Mouse (Mus musculus): ENCODE measurements at regions not wholly inside any gene's neighbourhood (a gene's known extent, or its start where the extent isn't known, plus 50 kb on each side); places are given as distances from the start of the nearest gene placed in this dataset.
A peak's percentile ranks its signal among the peaks of the same experiment; 100 is the strongest.

DNA sequence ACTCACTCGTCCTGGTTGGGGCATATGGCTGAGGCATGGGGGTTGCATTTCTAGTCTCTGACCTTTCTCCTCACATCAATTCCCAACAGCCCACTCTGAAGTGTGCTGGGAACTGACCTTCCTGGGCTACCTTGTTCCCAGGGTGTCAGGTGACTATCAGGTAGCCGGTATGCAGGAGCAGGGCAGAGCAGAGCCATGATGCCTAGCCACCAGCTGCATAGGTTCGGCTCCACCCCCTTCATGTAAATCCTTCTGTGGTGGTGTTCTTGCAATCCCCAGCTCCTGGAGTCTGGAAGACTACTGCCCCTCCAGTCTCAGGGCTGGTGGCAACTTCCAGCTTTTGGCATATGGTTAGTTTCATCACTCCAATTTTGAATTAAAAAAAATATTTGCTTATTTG lies 221.0 kb downstream of the Gm5447 start:
- Histone ChIP-seq H3K4me2 (replicated peaks; ENCODE audit: low read depth, low read length) (no peak overlapping the region), H3K4me3 (ENCODE audit: low read depth, low read length) (no peak overlapping the region), H3K27ac (ENCODE audit: low read depth, low read length) (no peak overlapping the region), H3K36me3 (ENCODE audit: control insufficient read depth, insufficient read depth, low read length) (no peaks in the 10 kb centered on the region), H3K9ac (ENCODE audit: low read depth, low read length) (no peak overlapping the region), H3K4me1 (replicated peaks; ENCODE audit: control insufficient read depth, insufficient read depth, low read length) (no peaks in the 10 kb centered on the region), H3K27me3 (ENCODE audit: control insufficient read depth, insufficient read depth, low read length) (no peaks in the 10 kb centered on the region), H3K9me3 (ENCODE audit: control insufficient read depth, low read length) (no peaks in the 10 kb centered on the region)
- ATAC-seq (ENCODE audit: low FRiP score), result no peak
- WGBS, result 78% methylated on average over 3 of the region's 3 CpGs
- no peak for DNase-seq (ENCODE audit: low spot score)

DNA sequence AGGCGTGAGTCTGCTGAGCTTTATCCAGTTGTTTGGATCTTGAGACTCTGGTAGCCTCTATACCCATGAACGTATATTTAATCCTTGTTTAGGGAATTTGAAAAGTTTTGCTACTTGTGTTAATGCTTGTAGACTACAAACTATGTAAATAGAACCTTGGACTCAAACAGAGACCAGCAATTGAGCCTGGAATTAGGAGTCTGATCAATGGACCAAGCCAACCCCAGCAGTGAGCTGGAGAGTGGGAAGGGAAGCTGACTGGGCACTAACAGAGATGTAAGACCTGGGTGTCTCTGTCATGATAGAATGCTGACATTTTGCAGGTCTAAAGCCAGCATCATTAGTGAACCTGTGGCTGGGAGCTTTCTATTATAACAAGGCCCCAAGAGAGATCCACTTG lies 222.5 kb downstream of the Gm5447 start:
- ATAC-seq (ENCODE audit: low FRiP score) (no peak), DNase-seq (ENCODE audit: low spot score) (no peak)
- Histone ChIP-seq H3K27ac (ENCODE audit: low read depth, low read length) (no peak overlapping the region), H3K9me3 (ENCODE audit: control insufficient read depth, low read length) (no peaks in the 10 kb centered on the region), H3K36me3 (ENCODE audit: control insufficient read depth, insufficient read depth, low read length) (no peaks in the 10 kb centered on the region), H3K4me3 (ENCODE audit: low read depth, low read length) (no peak overlapping the region), H3K9ac (ENCODE audit: low read depth, low read length) (no peak overlapping the region), H3K27me3 (ENCODE audit: control insufficient read depth, insufficient read depth, low read length) (no peaks in the 10 kb centered on the region), H3K4me1 (replicated peaks; ENCODE audit: control insufficient read depth, insufficient read depth, low read length) (no peaks in the 10 kb centered on the region), H3K4me2 (replicated peaks; ENCODE audit: low read depth, low read length) (no peak overlapping the region)
- 88% methylated on average over 2 of the region's 2 CpGs for WGBS

- Histone ChIP-seq H3K27me3 (ENCODE audit: control insufficient read depth, insufficient read depth, low read length) (no peaks in the 10 kb centered on the region), H3K9me3 (ENCODE audit: control insufficient read depth, low read length) (no peaks in the 10 kb centered on the region), H3K4me3 (ENCODE audit: low read depth, low read length) (no peak overlapping the region), H3K4me1 (replicated peaks; ENCODE audit: control insufficient read depth, insufficient read depth, low read length) (no peaks in the 10 kb centered on the region), H3K27ac (ENCODE audit: low read depth, low read length) (no peak overlapping the region), H3K9ac (ENCODE audit: low read depth, low read length) (no peak overlapping the region), H3K4me2 (replicated peaks; ENCODE audit: low read depth, low read length) (no peak overlapping the region), H3K36me3 (ENCODE audit: control insufficient read depth, insufficient read depth, low read length) (no peaks in the 10 kb centered on the region)
- ATAC-seq (ENCODE audit: low FRiP score) (no peak), DNase-seq (ENCODE audit: low spot score) (no peak)
- 83% methylated on average over 2 of the region's 2 CpGs for whole genome bisulfite sequencing
These were observed 223.6 kb downstream of the Gm5447 start for GRCm38 (mm10) chr13:31197593-31197992.

DNA sequence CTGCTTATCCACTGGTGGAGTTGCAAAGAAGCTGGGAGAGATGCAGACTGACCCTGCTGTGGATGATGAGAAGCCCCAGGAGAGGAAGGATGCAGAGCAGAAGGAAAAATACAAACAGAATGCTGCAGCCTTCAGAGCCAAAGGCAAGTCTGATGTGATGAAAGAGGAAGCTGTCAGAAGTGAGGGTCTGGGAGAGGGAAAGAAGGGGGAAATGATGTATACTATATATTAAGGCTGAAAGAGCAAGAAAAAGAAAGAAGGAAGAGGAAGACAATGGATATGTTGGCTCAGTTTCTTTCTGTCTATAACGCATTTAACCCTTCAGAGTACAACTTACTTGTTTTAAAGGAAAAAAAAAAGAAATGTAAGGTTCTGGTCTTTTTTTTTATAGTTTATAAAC lies 225.4 kb downstream of the Gm5447 start:
- WGBS, result 92% methylated on average over 1 of the region's 1 CpGs

GRCm38 (mm10) chr13:31204068-31204467 lies 230.1 kb downstream of the Gm5447 start:
- Histone ChIP-seq H3K4me2 (replicated peaks; ENCODE audit: low read depth, low read length) (no peak overlapping the region), H3K27ac (ENCODE audit: low read depth, low read length) (no peak overlapping the region)
- no peak for ATAC-seq (ENCODE audit: low FRiP score)

More for the DNA sequence above, 225.4 kb downstream of the Gm5447 start:
- no peak overlapping the region for H3K9ac ChIP-seq (ENCODE audit: low read depth, low read length)
- no peak overlapping the region for H3K4me3 ChIP-seq (ENCODE audit: low read depth, low read length)
- no peaks in the 10 kb centered on the region for H3K27me3 ChIP-seq (ENCODE audit: control insufficient read depth, insufficient read depth, low read length)
- no peak for DNase-seq (ENCODE audit: low spot score)
- no peaks in the 10 kb centered on the region for H3K36me3 ChIP-seq (ENCODE audit: control insufficient read depth, insufficient read depth, low read length)
- no peaks in the 10 kb centered on the region for H3K4me1 ChIP-seq (replicated peaks; ENCODE audit: control insufficient read depth, insufficient read depth, low read length)
- H3K27ac ChIP-seq (ENCODE audit: low read depth, low read length), result no peak overlapping the region
- no peaks in the 10 kb centered on the region for H3K9me3 ChIP-seq (ENCODE audit: control insufficient read depth, low read length)
- ATAC-seq (ENCODE audit: low FRiP score), result no peak
- no peak overlapping the region for H3K4me2 ChIP-seq (replicated peaks; ENCODE audit: low read depth, low read length)

DNA sequence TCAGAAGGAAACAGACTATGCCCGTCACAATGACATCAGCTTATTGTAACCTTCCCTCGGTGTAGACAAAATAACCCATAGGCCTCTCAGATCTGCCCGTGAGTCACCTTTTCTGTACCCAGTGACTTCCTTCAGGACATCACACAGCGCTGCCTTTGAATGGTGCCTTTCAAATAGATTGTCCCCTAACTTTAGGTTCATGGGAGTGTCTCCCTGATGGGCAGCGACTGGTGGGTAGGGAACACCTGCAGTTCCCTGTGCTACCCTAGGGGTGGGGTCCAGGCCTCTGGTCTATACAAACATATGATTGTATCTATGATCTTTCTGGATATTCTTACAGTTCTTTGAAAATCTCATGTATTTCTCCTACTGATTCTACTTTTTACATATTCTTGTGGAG lies 232.4 kb downstream of the Gm5447 start:
- Histone ChIP-seq H3K27ac (ENCODE audit: low read depth, low read length) (no peak overlapping the region), H3K9ac (ENCODE audit: low read depth, low read length) (no peak overlapping the region), H3K27me3 (ENCODE audit: control insufficient read depth, insufficient read depth, low read length) (no peaks in the 10 kb centered on the region), H3K36me3 (ENCODE audit: control insufficient read depth, insufficient read depth, low read length) (no peaks in the 10 kb centered on the region), H3K9me3 (ENCODE audit: control insufficient read depth, low read length) (no peaks in the 10 kb centered on the region), H3K4me3 (ENCODE audit: low read depth, low read length) (no peak overlapping the region), H3K4me1 (replicated peaks; ENCODE audit: control insufficient read depth, insufficient read depth, low read length) (no peaks in the 10 kb centered on the region), H3K4me2 (replicated peaks; ENCODE audit: low read depth, low read length) (no peak overlapping the region)
- no peak for DNase-seq (ENCODE audit: low spot score)
- no peak for ATAC-seq (ENCODE audit: low FRiP score)
- WGBS, result 52% methylated on average over 5 of the region's 5 CpGs

More at GRCm38 (mm10) chr13:31204068-31204467, 230.1 kb downstream of the Gm5447 start:
- no peak for DNase-seq (ENCODE audit: low spot score)
- H3K4me1 ChIP-seq (replicated peaks; ENCODE audit: control insufficient read depth, insufficient read depth, low read length), result no peaks in the 10 kb centered on the region
- no peak overlapping the region for H3K9ac ChIP-seq (ENCODE audit: low read depth, low read length)
- H3K4me3 ChIP-seq (ENCODE audit: low read depth, low read length), result no peak overlapping the region
- no peaks in the 10 kb centered on the region for H3K27me3 ChIP-seq (ENCODE audit: control insufficient read depth, insufficient read depth, low read length)
- H3K36me3 ChIP-seq (ENCODE audit: control insufficient read depth, insufficient read depth, low read length), result no peaks in the 10 kb centered on the region
- WGBS, result 79% methylated on average over 6 of the region's 6 CpGs
- H3K9me3 ChIP-seq (ENCODE audit: control insufficient read depth, low read length), result no peaks in the 10 kb centered on the region

DNA sequence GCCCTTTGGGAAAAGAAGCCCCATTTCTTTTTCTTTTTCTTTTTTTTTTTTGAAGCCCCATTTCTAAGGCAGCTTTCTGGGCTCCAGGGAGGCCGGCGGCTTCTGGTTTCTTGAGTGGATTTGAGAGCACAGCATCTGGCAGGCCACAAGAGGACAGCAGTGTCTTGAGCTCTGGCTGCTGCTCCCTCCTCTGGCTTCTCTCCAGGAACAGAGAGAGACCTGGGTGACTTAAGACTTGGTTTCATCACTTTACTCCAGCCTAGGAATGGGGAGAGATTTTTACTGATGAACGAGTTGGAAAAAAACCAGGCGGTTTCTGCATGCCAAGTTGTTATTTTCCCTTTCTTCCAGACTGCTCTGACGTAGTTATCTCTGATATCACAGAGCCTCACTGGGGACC lies 233.7 kb downstream of the Gm5447 start:
- ATAC-seq (ENCODE audit: low FRiP score) (no peak), DNase-seq (ENCODE audit: low spot score) (peak; percentile 3)
- no peak overlapping the region for H3K4me2 ChIP-seq (replicated peaks; ENCODE audit: low read depth, low read length)
- no peaks in the 10 kb centered on the region for H3K9me3 ChIP-seq (ENCODE audit: control insufficient read depth, low read length)
- no peaks in the 10 kb centered on the region for H3K4me1 ChIP-seq (replicated peaks; ENCODE audit: control insufficient read depth, insufficient read depth, low read length)
- no peak overlapping the region for H3K9ac ChIP-seq (ENCODE audit: low read depth, low read length)
- H3K27ac ChIP-seq (ENCODE audit: low read depth, low read length), result no peak overlapping the region
- WGBS, result 74% methylated on average over 5 of the region's 5 CpGs
- no peak overlapping the region for H3K4me3 ChIP-seq (ENCODE audit: low read depth, low read length)
- H3K36me3 ChIP-seq (ENCODE audit: control insufficient read depth, insufficient read depth, low read length), result no peaks in the 10 kb centered on the region
- no peaks in the 10 kb centered on the region for H3K27me3 ChIP-seq (ENCODE audit: control insufficient read depth, insufficient read depth, low read length)

DNA sequence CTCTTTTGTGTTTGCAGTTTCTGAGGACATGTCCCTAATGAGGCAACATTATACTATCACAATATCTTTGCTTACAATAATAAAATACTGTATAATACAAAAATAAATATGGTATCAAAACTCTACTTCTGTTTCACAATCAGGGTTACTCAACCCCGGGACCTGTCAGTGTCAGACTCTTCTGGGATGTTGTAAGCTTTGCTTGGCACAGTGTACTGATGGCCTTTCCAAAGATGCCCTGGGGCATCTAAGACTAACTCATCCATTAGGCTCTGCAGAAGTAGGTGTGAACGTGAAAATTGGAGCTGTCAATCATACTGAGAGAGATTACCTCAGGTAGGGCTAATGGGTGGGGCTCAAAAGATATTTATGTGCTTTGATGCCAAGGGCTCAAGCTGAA lies 249.0 kb downstream of the Gm5447 start:
- Histone ChIP-seq H3K4me1 (replicated peaks; ENCODE audit: control insufficient read depth, insufficient read depth, low read length) (no peaks in the 10 kb centered on the region), H3K27ac (ENCODE audit: low read depth, low read length) (no peak overlapping the region), H3K9ac (ENCODE audit: low read depth, low read length) (no peak overlapping the region), H3K9me3 (ENCODE audit: control insufficient read depth, low read length) (no peaks in the 10 kb centered on the region), H3K4me2 (replicated peaks; ENCODE audit: low read depth, low read length) (no peak overlapping the region), H3K36me3 (ENCODE audit: control insufficient read depth, insufficient read depth, low read length) (no peaks in the 10 kb centered on the region), H3K27me3 (ENCODE audit: control insufficient read depth, insufficient read depth, low read length) (no peaks in the 10 kb centered on the region), H3K4me3 (ENCODE audit: low read depth, low read length) (no peak overlapping the region)
- no peak for DNase-seq (ENCODE audit: low spot score)
- no peak for ATAC-seq (ENCODE audit: low FRiP score)
- 80% methylated on average over 2 of the region's 2 CpGs for WGBS

- no peak for DNase-seq (ENCODE audit: low spot score)
- Histone ChIP-seq H3K4me3 (ENCODE audit: low read depth, low read length) (no peak overlapping the region), H3K36me3 (ENCODE audit: control insufficient read depth, insufficient read depth, low read length) (no peaks in the 10 kb centered on the region), H3K9me3 (ENCODE audit: control insufficient read depth, low read length) (no peaks in the 10 kb centered on the region), H3K27ac (ENCODE audit: low read depth, low read length) (no peak overlapping the region), H3K4me2 (replicated peaks; ENCODE audit: low read depth, low read length) (no peak overlapping the region), H3K27me3 (ENCODE audit: control insufficient read depth, insufficient read depth, low read length) (no peaks in the 10 kb centered on the region), H3K4me1 (replicated peaks; ENCODE audit: control insufficient read depth, insufficient read depth, low read length) (no peaks in the 10 kb centered on the region), H3K9ac (ENCODE audit: low read depth, low read length) (no peak overlapping the region)
- 95% methylated on average over 6 of the region's 6 CpGs for WGBS
- no peak for ATAC-seq (ENCODE audit: low FRiP score)
These were observed 266.5 kb downstream of the Gm5447 start for GRCm38 (mm10) chr13:31240546-31240945.
